Comparison of ENCODE assay signal across 8 mouse cellular contexts in the genomic region with DNA sequence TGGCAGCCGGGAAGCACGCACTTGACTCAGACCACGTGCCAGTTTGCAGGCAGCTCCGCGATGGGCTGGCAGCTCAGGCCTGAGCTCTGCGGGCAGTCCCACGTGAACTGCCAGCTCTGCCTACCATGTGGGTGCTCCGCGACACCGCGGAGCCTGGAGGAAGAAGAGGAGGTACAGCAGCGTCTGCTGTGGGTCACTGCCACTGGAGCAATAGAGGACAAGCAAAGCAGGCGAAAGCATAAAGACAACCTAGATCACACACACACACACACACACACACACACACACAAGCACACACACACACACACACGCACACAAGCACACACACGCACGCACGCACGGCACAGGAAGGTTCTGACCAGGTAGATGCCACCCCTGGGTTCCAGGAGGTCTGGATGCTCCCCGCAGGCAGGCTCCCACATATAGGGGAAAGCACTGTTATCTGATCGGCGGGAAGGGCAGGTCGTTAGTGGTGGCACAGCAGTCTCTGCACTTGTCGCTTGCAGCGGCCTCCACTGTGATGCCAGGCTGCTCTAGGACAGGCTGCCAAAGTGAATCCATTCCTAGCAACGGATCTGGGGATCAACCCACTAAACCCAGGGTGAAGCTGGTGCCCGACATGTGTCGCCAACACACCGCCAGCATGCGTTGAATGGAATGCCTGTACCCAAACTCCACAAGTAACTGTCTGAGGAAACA. TPM values are rescaled to one million over a fixed set of nuclear protein-coding genes. Genes with fewer than 3 reads are reported as not detected.
A peak's percentile ranks its signal among the peaks of the same experiment; 100 is the strongest.
DNase-seq lines count a peak whose midpoint lies in the region; ATAC-seq and TF ChIP-seq lines count a peak whose summit lies in the region.

No protein-coding gene starts in this region.

- under 1% methylated on average over 29 of the region's 29 CpGs for WGBS in hindbrain, embryonic 13.5 days
- 9% methylated on average over 29 of the region's 29 CpGs for WGBS in liver, embryonic 12.5 days (ENCODE audit: insufficient replicate concordance)
- 3% methylated on average over 28 of the region's 29 CpGs for WGBS in neural tube, embryonic 11.5 days

- H3K4me3 ChIP-seq in left cerebral cortex, adult 2 months, result peak overlapping the region; percentile 40
- peak overlapping the region; percentile 69 for H3K4me3 ChIP-seq in erythroblast, embryonic 14.5 days (replicated peaks)
- H3K4me3 ChIP-seq in hindbrain, embryonic 13.5 days, result peak overlapping the region; percentile 44
- peak overlapping the region; percentile 57 for H3K4me3 ChIP-seq in liver, embryonic 12.5 days
- peak overlapping the region; percentile 33 for H3K4me3 ChIP-seq in neural tube, embryonic 11.5 days (ENCODE audit: low read depth, low read length)

- H3K36me3 ChIP-seq in erythroblast, embryonic 14.5 days (ENCODE audit: control insufficient read depth), result no peaks in the 10 kb centered on the region
- no peaks in the 10 kb centered on the region for H3K36me3 ChIP-seq in hindbrain, embryonic 13.5 days
- H3K36me3 ChIP-seq in liver, embryonic 12.5 days, result no peaks in the 10 kb centered on the region
- H3K36me3 ChIP-seq in neural tube, embryonic 11.5 days (ENCODE audit: control insufficient read depth, insufficient read depth, low read length), result no peaks in the 10 kb centered on the region

- H3K4me2 ChIP-seq in hindbrain, embryonic 13.5 days, result peak overlapping the region; percentile 81
- peak overlapping the region; percentile 91 for H3K4me2 ChIP-seq in liver, embryonic 12.5 days
- peak overlapping the region; percentile 75 for H3K4me2 ChIP-seq in neural tube, embryonic 11.5 days (ENCODE audit: low read depth)

- no peaks in the 10 kb centered on the region for H3K27me3 ChIP-seq in erythroblast, embryonic 14.5 days (ENCODE audit: control insufficient read depth)
- no peaks in the 10 kb centered on the region for H3K27me3 ChIP-seq in hindbrain, embryonic 13.5 days
- H3K27me3 ChIP-seq in liver, embryonic 12.5 days (replicated peaks), result no peaks in the 10 kb centered on the region
- no peaks in the 10 kb centered on the region for H3K27me3 ChIP-seq in neural tube, embryonic 11.5 days (ENCODE audit: control insufficient read depth, insufficient read depth, low read length)

- peaks cover 75% of the 10 kb centered on the region for H3K4me1 ChIP-seq in erythroblast, embryonic 14.5 days (ENCODE audit: control insufficient read depth)
- peaks cover 37% of the 10 kb centered on the region for H3K4me1 ChIP-seq in hindbrain, embryonic 13.5 days (replicated peaks)
- H3K4me1 ChIP-seq in liver, embryonic 12.5 days, result peaks cover 60% of the 10 kb centered on the region
- peaks cover 18% of the 10 kb centered on the region for H3K4me1 ChIP-seq in neural tube, embryonic 11.5 days (ENCODE audit: control insufficient read depth, insufficient read depth, low read length)

- TF ChIP-seq CTCF in left cerebral cortex, adult 2 months (IDR thresholded peaks at IDR 0.05), result no peak

- ATAC-seq in hindbrain, embryonic 13.5 days (ENCODE audit: low FRiP score), result no peak
- ATAC-seq in liver, embryonic 12.5 days, result peak; percentile 38
- no peak for ATAC-seq in neural tube, embryonic 11.5 days (ENCODE audit: insufficient read depth, low FRiP score, low TSS enrichment)

- peak overlapping the region; percentile 65 for H3K27ac ChIP-seq in left cerebral cortex, adult 2 months
- H3K27ac ChIP-seq in hindbrain, embryonic 13.5 days, result no peak overlapping the region
- H3K27ac ChIP-seq in liver, embryonic 12.5 days, result peak overlapping the region; percentile 69
- H3K27ac ChIP-seq in neural tube, embryonic 11.5 days (ENCODE audit: low read depth, low read length), result no peak overlapping the region

- peak overlapping the region; percentile 71 for H3K9ac ChIP-seq in hindbrain, embryonic 13.5 days
- peak overlapping the region; percentile 70 for H3K9ac ChIP-seq in liver, embryonic 12.5 days
- H3K9ac ChIP-seq in neural tube, embryonic 11.5 days (ENCODE audit: low read length), result peak overlapping the region; percentile 46

- intact Hi-C loops in left cerebral cortex, adult 2 months (cut with DNase I), result no loop called here
- intact Hi-C loops in left cerebral cortex, postnatal 4 days (cut with DNase I), result no loop called here

- DNase-seq in left cerebral cortex, adult 2 months (ENCODE audit: extremely low spot score in 1 of 2, low spot score in 2 of 2), result peak; percentile 57 to 59
- no peak for DNase-seq in left cerebral cortex, postnatal 4 days
- peak; percentile 75 to 77 for DNase-seq in adrenal gland, postnatal 36 days
- DNase-seq in neural tube, embryonic 11.5 days (ENCODE audit: low spot score), result peak; percentile 40
- no peak for DNase-seq in urinary bladder, postnatal 25 days (ENCODE audit: low spot score)

- H3K9me3 ChIP-seq in erythroblast, embryonic 14.5 days (ENCODE audit: control insufficient read depth, low read length), result no peaks in the 10 kb centered on the region
- no peaks in the 10 kb centered on the region for H3K9me3 ChIP-seq in hindbrain, embryonic 13.5 days
- H3K9me3 ChIP-seq in liver, embryonic 12.5 days (replicated peaks), result no peaks in the 10 kb centered on the region
- H3K9me3 ChIP-seq in neural tube, embryonic 11.5 days (ENCODE audit: control insufficient read depth, low read length), result no peaks in the 10 kb centered on the region

RNA-seq across cellular contexts. Expression of a gene that starts 4.3 kb away (rescaled TPM):
- 10 to 100 TPM; 23.3 to 28.0 TPM for total RNA-seq in left cerebral cortex, adult 2 months (2021)
- total RNA-seq in left cerebral cortex, postnatal 4 days (2021), result 10 to 100 TPM; 13.9 to 14.8 TPM
- total RNA-seq in adrenal gland, postnatal 36 days (2021), result 10 to 100 TPM; 13.5 to 17.5 TPM
- polyA plus RNA-seq in erythroblast, embryonic 14.5 days (2012), result 10.0 and 12.3 TPM in 2 replicates
- polyA plus RNA-seq in hindbrain, embryonic 13.5 days (2015; fragmentation: Nextera tagmentation; extraction: Ambion mirVana), result 28.7 and 41.0 TPM in 2 replicates
- 32.0 and 34.8 TPM in 2 replicates for polyA plus RNA-seq in liver, embryonic 12.5 days (2016; fragmentation: Nextera tagmentation; extraction: Ambion mirVana)
- 40.8 and 43.5 TPM in 2 replicates for polyA plus RNA-seq in neural tube, embryonic 11.5 days (2014; fragmentation: Nextera tagmentation; extraction: Ambion mirVana)

RNA-seq across cellular contexts. Expression of a gene that starts 6.8 kb away (rescaled TPM):
- total RNA-seq in left cerebral cortex, adult 2 months (2021), result 10 to 100 TPM; 31.1 to 33.8 TPM
- total RNA-seq in left cerebral cortex, postnatal 4 days (2021), result 10 to 100 TPM; 23.8 to 25.2 TPM
- 10 to 100 TPM; 26.4 to 30.4 TPM for total RNA-seq in adrenal gland, postnatal 36 days (2021)
- polyA plus RNA-seq in erythroblast, embryonic 14.5 days (2012), result 2.0 and 2.4 TPM in 2 replicates
- polyA plus RNA-seq in hindbrain, embryonic 13.5 days (2015; fragmentation: Nextera tagmentation; extraction: Ambion mirVana), result 13.4 and 15.2 TPM in 2 replicates
- polyA plus RNA-seq in liver, embryonic 12.5 days (2016; fragmentation: Nextera tagmentation; extraction: Ambion mirVana), result 5.3 and 6.1 TPM in 2 replicates
- 10.5 and 11.4 TPM in 2 replicates for polyA plus RNA-seq in neural tube, embryonic 11.5 days (2014; fragmentation: Nextera tagmentation; extraction: Ambion mirVana)

RNA-seq across cellular contexts. Expression of a gene that starts 20.9 kb away (rescaled TPM):
- under 1 TPM; 0.25 to 0.30 TPM for total RNA-seq in left cerebral cortex, adult 2 months (2021)
- total RNA-seq in left cerebral cortex, postnatal 4 days (2021), result 1 to 10 TPM; 8.2 to 10.0 TPM
- total RNA-seq in adrenal gland, postnatal 36 days (2021), result 1 to 10 TPM; 5.0 to 6.4 TPM
- 20.3 and 26.6 TPM in 2 replicates for polyA plus RNA-seq in erythroblast, embryonic 14.5 days (2012)
- 31.7 and 34.2 TPM in 2 replicates for polyA plus RNA-seq in hindbrain, embryonic 13.5 days (2015; fragmentation: Nextera tagmentation; extraction: Ambion mirVana)
- polyA plus RNA-seq in liver, embryonic 12.5 days (2016; fragmentation: Nextera tagmentation; extraction: Ambion mirVana), result 142 TPM in 2 replicates
- polyA plus RNA-seq in neural tube, embryonic 11.5 days (2014; fragmentation: Nextera tagmentation; extraction: Ambion mirVana), result 154 and 155 TPM in 2 replicates

RNA-seq across cellular contexts. Expression of a gene that starts 22.0 kb away (rescaled TPM):
- 1,000 to 10,000 TPM; 1,115 to 1,119 TPM for total RNA-seq in left cerebral cortex, adult 2 months (2021)
- total RNA-seq in left cerebral cortex, postnatal 4 days (2021), result 100 to 1,000 TPM; 579 to 594 TPM
- 100 to 1,000 TPM; 116 to 130 TPM for total RNA-seq in adrenal gland, postnatal 36 days (2021)
- polyA plus RNA-seq in erythroblast, embryonic 14.5 days (2012), result 7.9 and 9.1 TPM in 2 replicates
- polyA plus RNA-seq in hindbrain, embryonic 13.5 days (2015; fragmentation: Nextera tagmentation; extraction: Ambion mirVana), result 217 and 227 TPM in 2 replicates
- 26.3 and 27.5 TPM in 2 replicates for polyA plus RNA-seq in liver, embryonic 12.5 days (2016; fragmentation: Nextera tagmentation; extraction: Ambion mirVana)
- polyA plus RNA-seq in neural tube, embryonic 11.5 days (2014; fragmentation: Nextera tagmentation; extraction: Ambion mirVana), result 112 TPM in 2 replicates

RNA-seq across cellular contexts. Expression of a gene that starts 28.7 kb away (rescaled TPM):
- total RNA-seq in left cerebral cortex, adult 2 months (2021), result 100 to 1,000 TPM; 114 to 185 TPM
- 10 to 100 TPM; 52.8 to 58.0 TPM for total RNA-seq in left cerebral cortex, postnatal 4 days (2021)
- total RNA-seq in adrenal gland, postnatal 36 days (2021), result 100 to 1,000 TPM; 112 to 153 TPM
- 1.4 and 1.5 TPM in 2 replicates for polyA plus RNA-seq in erythroblast, embryonic 14.5 days (2012)
- 7.4 and 9.4 TPM in 2 replicates for polyA plus RNA-seq in hindbrain, embryonic 13.5 days (2015; fragmentation: Nextera tagmentation; extraction: Ambion mirVana)
- polyA plus RNA-seq in liver, embryonic 12.5 days (2016; fragmentation: Nextera tagmentation; extraction: Ambion mirVana), result 2.5 and 4.0 TPM in 2 replicates
- 10.7 and 10.9 TPM in 2 replicates for polyA plus RNA-seq in neural tube, embryonic 11.5 days (2014; fragmentation: Nextera tagmentation; extraction: Ambion mirVana)

Comparison
In these comparisons a context has a peak if more than half of its experiments do, and no peak if none do; other contexts are left out.
1. DNase-seq: peak in left cerebral cortex, adult 2 months (2 of 2), adrenal gland, postnatal 36 days (2 of 2) and neural tube, embryonic 11.5 days (single experiment); none in left cerebral cortex, postnatal 4 days (single experiment) and urinary bladder, postnatal 25 days (single experiment).
2. H3K27ac ChIP-seq: peak in left cerebral cortex, adult 2 months (single experiment) and liver, embryonic 12.5 days (single experiment); none in hindbrain, embryonic 13.5 days (single experiment) and neural tube, embryonic 11.5 days (single experiment).
3. Peak in every context shown above with its lines, with median percentiles within 50 percentile points of each other: H3K4me3 ChIP-seq, H3K4me2 ChIP-seq and H3K9ac ChIP-seq.